Mouse (Mus musculus): ENCODE results near the gene Ccr4.
A peak's percentile ranks its signal among the peaks of the same experiment; 100 is the strongest.
"Not testable (repeated sequence)": the region's sequence is repeated elsewhere in the genome, so short reads cannot be mapped to it uniquely, and the experiment has no call there.

The Ccr4 gene

GRCm38 (mm10) chr9:114522041-114522440, 17.3 kb upstream of the Ccr4 start:
- DNase-seq = no peak

GRCm38 (mm10) chr9:114520529-114520928, 15.8 kb upstream of the Ccr4 start:
- not testable (repeated sequence) for DNase-seq

GRCm38 (mm10) chr9:114518812-114519477, 14.2 kb upstream of the Ccr4 start:
- no peak for DNase-seq

GRCm38 (mm10) chr9:114517924-114518497, 13.3 kb upstream of the Ccr4 start:
- DNase-seq = no peak

GRCm38 (mm10) chr9:114515364-114515763, 10.6 kb upstream of the Ccr4 start, which contains the start of gene C130032M10Rik:
Gene C130032M10Rik (plus strand): TSS chr9:114515697.
- peak in 1 of 2 experiments; percentile 19 for DNase-seq

GRCm38 (mm10) chr9:114512831-114513230, 8.1 kb upstream of the Ccr4 start:
- no peak for DNase-seq

GRCm38 (mm10) chr9:114509785-114510184, 5.1 kb upstream of the Ccr4 start:
- no peak for DNase-seq

GRCm38 (mm10) chr9:114507421-114507820, 2.7 kb upstream of the Ccr4 start:
- no peak for DNase-seq

- no peak for DNase-seq
Observed at GRCm38 (mm10) chr9:114506564-114506963, 1.8 kb upstream of the Ccr4 start.

GRCm38 (mm10) chr9:114502711-114503427, 1.8 kb downstream of the Ccr4 start:
- peak in 1 of 2 experiments; percentile 21 for DNase-seq

GRCm38 (mm10) chr9:114501913-114502312, 2.8 kb downstream of the Ccr4 start:
- no peak for DNase-seq

- no peak for DNase-seq
Observed at GRCm38 (mm10) chr9:114501111-114501510, 3.6 kb downstream of the Ccr4 start.

GRCm38 (mm10) chr9:114499783-114500515, 4.8 kb downstream of the Ccr4 start:
- DNase-seq = peak; percentile 85 to 87

- peak; percentile 96 to 98 for DNase-seq
Observed at GRCm38 (mm10) chr9:114498218-114498617, 6.5 kb downstream of the Ccr4 start.

- DNase-seq = no peak
Observed at GRCm38 (mm10) chr9:114496469-114496868, 8.2 kb downstream of the Ccr4 start.

GRCm38 (mm10) chr9:114487481-114488258, 17.0 kb downstream of the Ccr4 start:
- DNase-seq = no peak

- no peak for DNase-seq
Observed at GRCm38 (mm10) chr9:114486808-114487207, 17.9 kb downstream of the Ccr4 start.

GRCm38 (mm10) chr9:114484771-114485170, 19.9 kb downstream of the Ccr4 start:
- no peak for DNase-seq

GRCm38 (mm10) chr9:114480940-114481339, 23.8 kb downstream of the Ccr4 start:
- DNase-seq = no peak

- DNase-seq = no peak
Observed at GRCm38 (mm10) chr9:114477019-114477418, 27.7 kb downstream of the Ccr4 start.

- DNase-seq = no peak
Observed at GRCm38 (mm10) chr9:114471892-114472291, 32.8 kb downstream of the Ccr4 start.

- DNase-seq = no peak
Observed at GRCm38 (mm10) chr9:114468701-114469100, 36.0 kb downstream of the Ccr4 start.

Data from kidney, postnatal 4 days (tissue).